Mouse (Mus musculus): Measurements from ENCODE around the gene Gcc1. TPM values are rescaled to one million over a fixed set of nuclear protein-coding genes. Genes with fewer than 3 reads are reported as not detected.

Gene Gcc1
- polyA plus RNA-seq, 1 experiment from 2014 or later, result 9.5 TPM

DNA sequence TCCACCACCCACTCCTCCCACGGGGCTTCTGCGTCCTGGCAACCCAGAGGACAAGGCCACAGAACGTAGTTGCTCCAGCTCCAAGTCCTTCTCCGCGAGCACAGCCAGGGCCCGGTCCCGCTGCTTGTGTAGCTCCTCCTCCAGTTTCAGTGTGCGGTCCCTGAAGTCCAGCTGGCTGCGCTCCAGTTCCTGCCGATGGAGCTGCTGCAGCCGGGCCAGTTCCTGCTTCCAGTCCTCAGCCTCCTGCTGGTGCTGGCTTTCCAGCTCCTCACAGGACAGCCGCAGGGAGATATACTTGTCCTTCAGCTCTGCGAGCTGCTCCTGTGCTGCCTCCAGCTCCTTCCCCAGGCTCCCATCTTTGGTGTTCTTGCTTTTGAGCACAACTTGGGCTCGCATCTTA, 9.7 kb downstream of the Gcc1 start:
- Histone ChIP-seq H3K27ac (no peak overlapping the region; the same call in 1 of the 2 replicates), H3K4me2 (ENCODE audit: low read length) (peak overlapping the region; percentile 35), H3K4me1 (replicated peaks; ENCODE audit: insufficient read depth, low read length) (peaks cover 25% of the 10 kb centered on the region), H3K9me3 (replicated peaks; ENCODE audit: low read length) (no peaks in the 10 kb centered on the region), H3K9ac (ENCODE audit: low read depth, low read length) (no peak overlapping the region), H3K4me3 (replicated peaks; ENCODE audit: low read depth, low read length) (no peak overlapping the region; the same call in 1 of the 2 replicates), H3K36me3 (ENCODE audit: insufficient read depth, low read length) (peaks cover 12% of the 10 kb centered on the region; the same call in 1 of the 2 replicates), H3K27me3 (ENCODE audit: insufficient read depth, low read length) (no peaks in the 10 kb centered on the region)
- WGBS, result 67% methylated on average over 14 of the region's 14 CpGs
- TF ChIP-seq CTCF (IDR thresholded peaks at IDR 0.05; ENCODE audit: low read depth), result peak; percentile 23; the same call in 1 of the 2 replicates
- ATAC-seq (replicated peaks; ENCODE audit: low FRiP score, low read depth), result no peak
- peak; percentile 91 for DNase-seq (ENCODE audit: low spot score)

DNA sequence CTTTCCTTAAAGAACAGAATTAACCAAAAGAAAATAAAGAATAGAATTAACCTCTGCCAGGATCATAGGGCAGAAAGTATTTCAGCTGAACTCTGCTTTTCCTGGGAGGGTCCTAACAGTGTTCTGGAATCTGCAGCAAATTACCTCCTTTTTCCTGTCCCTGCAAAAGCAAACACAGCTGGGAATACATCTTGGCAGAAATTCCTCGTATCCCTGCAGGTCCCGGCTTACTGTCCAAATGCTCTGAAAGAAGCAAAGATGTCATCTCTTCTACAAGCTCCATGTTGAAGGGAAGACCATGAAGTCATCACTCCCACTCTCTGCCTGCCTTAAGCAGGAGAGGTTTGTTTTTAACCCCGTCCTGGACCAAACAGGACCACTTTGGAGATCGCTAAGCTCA, 11.2 kb downstream of the Gcc1 start:
- no peak overlapping the region for H3K9ac ChIP-seq (ENCODE audit: low read depth, low read length)
- WGBS, result 44% methylated on average over 4 of the region's 4 CpGs
- DNase-seq (ENCODE audit: low spot score) (peak; percentile 51), ATAC-seq (replicated peaks; ENCODE audit: low FRiP score, low read depth) (no peak)
- no peak for TF ChIP-seq CTCF (IDR thresholded peaks at IDR 0.05; ENCODE audit: low read depth)
- H3K4me1 ChIP-seq (replicated peaks; ENCODE audit: insufficient read depth, low read length), result peaks cover 23% of the 10 kb centered on the region
- H3K27me3 ChIP-seq (ENCODE audit: insufficient read depth, low read length), result no peaks in the 10 kb centered on the region
- H3K27ac ChIP-seq, result no peak overlapping the region
- H3K9me3 ChIP-seq (replicated peaks; ENCODE audit: low read length), result no peaks in the 10 kb centered on the region
- peaks cover 12% of the 10 kb centered on the region; the same call in 1 of the 2 replicates for H3K36me3 ChIP-seq (ENCODE audit: insufficient read depth, low read length)
- H3K4me3 ChIP-seq (replicated peaks; ENCODE audit: low read depth, low read length), result no peak overlapping the region
- no peak overlapping the region for H3K4me2 ChIP-seq (ENCODE audit: low read length)

DNA sequence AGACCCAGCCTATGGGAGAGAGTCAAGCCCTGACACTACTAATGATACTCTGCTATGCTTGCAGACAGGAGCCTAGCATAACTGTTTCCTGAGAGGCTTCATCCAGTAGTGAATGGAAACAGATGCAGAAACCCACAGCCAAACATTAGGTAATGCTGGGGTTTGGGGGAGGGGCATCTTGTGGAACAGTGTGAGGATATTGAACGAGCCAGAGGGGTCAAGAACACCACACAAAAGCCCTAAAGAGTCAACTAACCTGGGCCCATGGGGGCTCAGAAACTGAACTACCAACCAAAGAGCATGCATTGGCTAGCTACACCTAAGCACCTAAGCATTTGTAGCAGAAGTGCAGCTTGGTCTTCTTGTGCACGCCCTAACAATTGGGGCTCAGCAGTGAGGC, 17.0 kb downstream of the Gcc1 start:
- ATAC-seq (replicated peaks; ENCODE audit: low FRiP score, low read depth) (no peak), DNase-seq (ENCODE audit: low spot score) (no peak)
- Histone ChIP-seq H3K4me3 (replicated peaks; ENCODE audit: low read depth, low read length) (no peak overlapping the region), H3K27ac (no peak overlapping the region), H3K36me3 (ENCODE audit: insufficient read depth, low read length) (no peaks in the 10 kb centered on the region; the same call in 1 of the 2 replicates), H3K9ac (ENCODE audit: low read depth, low read length) (no peak overlapping the region), H3K4me1 (replicated peaks; ENCODE audit: insufficient read depth, low read length) (no peaks in the 10 kb centered on the region), H3K4me2 (ENCODE audit: low read length) (no peak overlapping the region), H3K9me3 (replicated peaks; ENCODE audit: low read length) (no peaks in the 10 kb centered on the region), H3K27me3 (ENCODE audit: insufficient read depth, low read length) (no peaks in the 10 kb centered on the region)
- WGBS, result 79% methylated on average over 2 of the region's 2 CpGs
- TF ChIP-seq CTCF (IDR thresholded peaks at IDR 0.05; ENCODE audit: low read depth), result no peak

DNA sequence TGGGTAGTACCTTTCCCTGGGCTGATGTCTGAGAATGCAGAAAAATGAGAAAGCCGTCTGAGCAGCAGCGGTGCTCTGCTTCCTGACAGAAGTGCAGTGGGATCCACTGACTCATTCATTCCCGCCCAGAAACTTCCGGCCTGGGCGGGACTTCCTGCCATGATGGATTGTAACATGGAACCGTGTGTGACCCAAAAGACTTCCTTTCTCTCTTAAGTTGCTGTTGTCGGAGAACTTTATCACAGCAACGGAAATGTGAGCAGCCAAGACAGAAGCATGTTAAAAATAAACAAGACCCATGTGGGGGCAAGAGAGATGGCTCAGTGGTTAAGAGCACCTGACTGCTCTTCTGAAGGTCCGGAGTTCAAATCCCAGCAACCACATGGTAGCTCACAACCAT, 18.1 kb downstream of the Gcc1 start:
- TF ChIP-seq CTCF (IDR thresholded peaks at IDR 0.05; ENCODE audit: low read depth), result no peak
- no peaks in the 10 kb centered on the region for H3K36me3 ChIP-seq (ENCODE audit: insufficient read depth, low read length)
- no peaks in the 10 kb centered on the region for H3K9me3 ChIP-seq (replicated peaks; ENCODE audit: low read length)
- no peaks in the 10 kb centered on the region for H3K4me1 ChIP-seq (replicated peaks; ENCODE audit: insufficient read depth, low read length)
- ATAC-seq (replicated peaks; ENCODE audit: low FRiP score, low read depth) (no peak), DNase-seq (ENCODE audit: low spot score) (peak; percentile 41)
- no peak overlapping the region for H3K9ac ChIP-seq (ENCODE audit: low read depth, low read length)
- no peak overlapping the region for H3K4me3 ChIP-seq (replicated peaks; ENCODE audit: low read depth, low read length)
- no peak overlapping the region for H3K27ac ChIP-seq
- 72% methylated on average over 9 of the region's 9 CpGs for WGBS
- no peak overlapping the region for H3K4me2 ChIP-seq (ENCODE audit: low read length)
- no peaks in the 10 kb centered on the region for H3K27me3 ChIP-seq (ENCODE audit: insufficient read depth, low read length)

DNA sequence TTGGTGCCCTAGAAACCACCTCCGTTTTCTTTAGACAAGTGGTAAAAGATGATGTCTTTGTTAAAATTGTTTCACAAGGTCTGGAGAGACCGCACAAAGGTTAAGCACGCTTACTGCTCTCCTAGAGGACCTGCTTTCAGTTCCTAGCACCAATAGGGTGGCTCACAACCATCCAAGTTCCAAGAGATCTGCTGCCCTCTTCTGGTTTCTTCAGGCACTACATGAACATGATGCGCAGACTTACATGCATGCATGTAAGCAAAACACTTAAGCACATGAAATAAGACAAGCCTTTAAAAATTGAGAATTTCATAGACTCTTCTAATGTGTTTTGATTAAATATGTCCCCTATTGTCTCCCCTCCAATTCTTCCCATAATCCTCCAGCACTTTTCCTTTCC, 28.4 kb downstream of the Gcc1 start:
- no peaks in the 10 kb centered on the region for H3K9me3 ChIP-seq (replicated peaks; ENCODE audit: low read length)
- TF ChIP-seq CTCF (IDR thresholded peaks at IDR 0.05; ENCODE audit: low read depth), result no peak
- H3K4me3 ChIP-seq (replicated peaks; ENCODE audit: low read depth, low read length), result no peak overlapping the region
- no peaks in the 10 kb centered on the region for H3K4me1 ChIP-seq (replicated peaks; ENCODE audit: insufficient read depth, low read length)
- ATAC-seq (replicated peaks; ENCODE audit: low FRiP score, low read depth) (no peak), DNase-seq (ENCODE audit: low spot score) (no peak)
- peaks cover 11% of the 10 kb centered on the region for H3K27me3 ChIP-seq (ENCODE audit: insufficient read depth, low read length)
- no peaks in the 10 kb centered on the region for H3K36me3 ChIP-seq (ENCODE audit: insufficient read depth, low read length)
- H3K27ac ChIP-seq, result no peak overlapping the region
- no peak overlapping the region for H3K4me2 ChIP-seq (ENCODE audit: low read length)
- WGBS, result 93% methylated on average over 4 of the region's 4 CpGs
- no peak overlapping the region for H3K9ac ChIP-seq (ENCODE audit: low read depth, low read length)

DNA sequence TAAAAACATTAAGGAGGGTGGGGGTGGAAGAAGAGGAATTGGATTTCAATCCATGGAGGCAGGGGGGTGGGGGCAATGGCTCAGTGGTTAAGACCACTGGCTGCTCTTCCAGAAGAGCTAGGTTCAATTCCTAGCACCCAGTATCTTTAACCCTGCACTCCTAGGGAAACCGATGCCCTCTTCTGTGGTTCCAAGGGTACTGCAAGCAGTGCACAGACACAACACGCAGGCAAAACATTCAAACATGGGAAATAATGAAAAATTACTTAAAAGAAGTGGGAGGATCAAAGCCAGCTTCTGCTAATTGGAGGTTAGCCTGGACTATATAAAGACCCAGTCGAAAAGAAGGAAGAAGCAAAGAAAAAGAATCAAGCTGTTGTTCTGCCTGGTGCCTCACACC, 29.5 kb downstream of the Gcc1 start:
- ATAC-seq (replicated peaks; ENCODE audit: low FRiP score, low read depth) (no peak), DNase-seq (ENCODE audit: low spot score) (no peak)
- no peak; the same call in 1 of the 2 replicates for TF ChIP-seq CTCF (IDR thresholded peaks at IDR 0.05; ENCODE audit: low read depth)
- no peaks in the 10 kb centered on the region for H3K36me3 ChIP-seq (ENCODE audit: insufficient read depth, low read length)
- no peak overlapping the region for H3K4me2 ChIP-seq (ENCODE audit: low read length)
- H3K27me3 ChIP-seq (ENCODE audit: insufficient read depth, low read length), result peaks cover 11% of the 10 kb centered on the region
- H3K9ac ChIP-seq (ENCODE audit: low read depth, low read length), result no peak overlapping the region
- H3K27ac ChIP-seq, result no peak overlapping the region
- H3K4me1 ChIP-seq (replicated peaks; ENCODE audit: insufficient read depth, low read length), result no peaks in the 10 kb centered on the region
- 84% methylated on average over 3 of the region's 3 CpGs for WGBS
- H3K9me3 ChIP-seq (replicated peaks; ENCODE audit: low read length), result no peaks in the 10 kb centered on the region
- H3K4me3 ChIP-seq (replicated peaks; ENCODE audit: low read depth, low read length), result no peak overlapping the region

DNA sequence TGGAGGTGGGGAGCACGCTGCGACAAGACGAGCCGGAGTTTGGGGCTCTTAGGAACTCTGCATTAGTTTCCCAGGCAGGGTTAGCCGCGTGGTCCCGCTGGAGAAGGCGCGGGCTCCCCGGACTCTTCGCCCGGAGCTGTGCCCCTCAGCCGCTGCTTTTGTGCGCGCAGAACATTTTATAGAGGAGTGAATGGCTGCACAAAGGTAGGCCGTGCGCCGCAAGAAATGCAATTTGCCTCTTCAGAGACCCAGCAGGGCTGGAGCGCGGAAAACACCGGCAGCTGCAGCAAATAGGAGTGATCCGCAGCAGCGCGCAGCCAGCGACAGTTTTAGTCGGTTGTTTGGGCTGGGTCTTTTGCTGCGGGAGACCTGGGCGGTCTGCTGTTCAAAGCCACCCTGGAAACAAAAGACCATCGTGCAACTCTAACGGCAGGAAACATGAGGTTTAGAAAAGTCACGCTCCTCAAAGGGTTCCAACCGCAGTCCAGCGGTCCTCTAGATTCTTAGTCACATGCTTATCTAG, 30.4 kb downstream of the Gcc1 start, which contains the start of gene Zfp800:
Zfp800 (minus strand) TSS at position 325 of the 523 bp plus-strand sequence.
- H3K4me2 ChIP-seq (ENCODE audit: low read length), result peak within 1 kb of the TSS; percentile 81
- ATAC-seq (replicated peaks; ENCODE audit: low FRiP score, low read depth), result no peak
- DNase-seq (ENCODE audit: low spot score), result no peak

More for the DNA sequence above, 30.4 kb downstream of the Gcc1 start, which contains the start of gene Zfp800:
- Histone ChIP-seq H3K9ac (ENCODE audit: low read depth, low read length) (peak within 1 kb of the TSS; percentile 18), H3K4me3 (replicated peaks; ENCODE audit: low read depth, low read length) (peak within 1 kb of the TSS; percentile 44), H3K4me1 (replicated peaks; ENCODE audit: insufficient read depth, low read length) (no peaks in the 10 kb centered on the region), H3K9me3 (replicated peaks; ENCODE audit: low read length) (no peaks in the 10 kb centered on the region), H3K27ac (no peak within 1 kb of the TSS), H3K36me3 (ENCODE audit: insufficient read depth, low read length) (no peaks in the 10 kb centered on the region), H3K27me3 (ENCODE audit: insufficient read depth, low read length) (peaks cover 11% of the 10 kb centered on the region)
- no peak for TF ChIP-seq CTCF (IDR thresholded peaks at IDR 0.05; ENCODE audit: low read depth)
- 1% methylated on average over 33 of the region's 33 CpGs for WGBS

All from kidney, postnatal 0 days (tissue).